Mouse (Mus musculus) ES-E14 (cell line): ENCODE data around the gene Wbp2. TPM values are rescaled to one million over a fixed set of nuclear protein-coding genes. Genes with fewer than 3 reads are reported as not detected.

ENCODE experiments used
- DNase-seq: peaks from one replicate; pipeline ENCODE4 v3.0.0-alpha.2; 2013; ENCODE audit warnings: low read depth, low spot score
- H3K27ac ChIP-seq: 2 replicates; pipeline ENCODE4 v1.5.1; 2012; ENCODE audit warnings: low read depth, mild to moderate bottlenecking, low read length, moderate library complexity, mixed read lengths; ENCODE audit not compliant: poor library complexity, insufficient read depth, severe bottlenecking
- H3K36me3 ChIP-seq: 2 replicates; pipeline ENCODE4 v1.6.1; 2012; ENCODE audit warnings: mild to moderate bottlenecking, low read length, moderate library complexity, mixed read lengths; ENCODE audit not compliant: control insufficient read depth, poor library complexity, insufficient read depth, severe bottlenecking
- H3K4me1 ChIP-seq, 2 experiments: fragments of 150-350 bp in 1 of 2; sonication (generic) in 1 of 2; 2 replicates each; pipeline ENCODE4 v1.6.1; 2012; ENCODE audit warnings: low read length in 2 of 2, mild to moderate bottlenecking in 1 of 2, mixed read lengths in 1 of 2; ENCODE audit not compliant: control insufficient read depth in 2 of 2, insufficient read depth in 2 of 2, poor library complexity in 1 of 2
- H3K4me3 ChIP-seq, 2 experiments: fragments of 150-350 bp in 1 of 2; sonication (generic) in 1 of 2; 2 replicates each; pipeline ENCODE4 v1.5.1; 2012; ENCODE audit warnings: low read length in 2 of 2, low read depth in 1 of 2, mild to moderate bottlenecking in 1 of 2, mixed read lengths in 1 of 2; ENCODE audit not compliant: insufficient read depth in 1 of 2, poor library complexity in 1 of 2, severe bottlenecking in 1 of 2
- H3K9ac ChIP-seq: 2 replicates; pipeline ENCODE4 v1.6.1; 2012; ENCODE audit warnings: low read depth, mild to moderate bottlenecking, low read length, mixed read lengths; ENCODE audit not compliant: poor library complexity, insufficient read depth, severe bottlenecking
- H3K9me3 ChIP-seq: fragments of 150-350 bp; sonication (generic); 2 replicates; pipeline ENCODE4 v1.6.1; 2012; ENCODE audit warnings: low read depth, mild to moderate bottlenecking, low read length; ENCODE audit not compliant: control insufficient read depth, insufficient read depth
- CHD2 ChIP-seq: IDR thresholded peaks from 2 replicates; pipeline ENCODE4 v1.6.1; 2014; ENCODE audit warnings: mild to moderate bottlenecking, low read depth, low read length, inconsistent platforms
- HCFC1 ChIP-seq: IDR thresholded peaks from 2 replicates; pipeline ENCODE4 v1.6.1; 2012; ENCODE audit warnings: low read length, inconsistent platforms, borderline replicate concordance; ENCODE audit not compliant: insufficient read depth
- MAFK ChIP-seq: IDR thresholded peaks from 2 replicates; pipeline ENCODE4 v1.6.1; 2014; ENCODE audit warnings: mild to moderate bottlenecking, low read depth, low read length, inconsistent platforms; ENCODE audit not compliant: insufficient read depth
- ZC3H11A ChIP-seq: IDR thresholded peaks from 2 replicates; pipeline ENCODE4 v1.6.1; 2012; ENCODE audit warnings: low read depth, mild to moderate bottlenecking, inconsistent platforms, low read length, borderline replicate concordance
- ZNF384 ChIP-seq: IDR thresholded peaks from 2 replicates; pipeline ENCODE4 v1.6.1; 2012; ENCODE audit warnings: low read depth, low read length, inconsistent platforms
- in situ Hi-C, 2 experiments: fragments of 600-800 bp; cut with MboI; formaldehyde crosslinking; loops; one replicate each; pipeline ENCODE4 v1.15.1; 2025; ENCODE audit warnings: low sequenced_read_pairs in 2 of 2, inconsistent platforms in 1 of 2; ENCODE audit not compliant: unreplicated experiment in 2 of 2
- total RNA-seq: library from RNA; depleted of rRNA; stranded (reverse); fragments of 300-350 nt; gene quantifications from 2 replicates; pipeline ENCODE4 v1.2.3, GENCODE M21; 2012

Gene Wbp2
- total RNA-seq, 1 experiment, result 20.1 TPM

DNA sequence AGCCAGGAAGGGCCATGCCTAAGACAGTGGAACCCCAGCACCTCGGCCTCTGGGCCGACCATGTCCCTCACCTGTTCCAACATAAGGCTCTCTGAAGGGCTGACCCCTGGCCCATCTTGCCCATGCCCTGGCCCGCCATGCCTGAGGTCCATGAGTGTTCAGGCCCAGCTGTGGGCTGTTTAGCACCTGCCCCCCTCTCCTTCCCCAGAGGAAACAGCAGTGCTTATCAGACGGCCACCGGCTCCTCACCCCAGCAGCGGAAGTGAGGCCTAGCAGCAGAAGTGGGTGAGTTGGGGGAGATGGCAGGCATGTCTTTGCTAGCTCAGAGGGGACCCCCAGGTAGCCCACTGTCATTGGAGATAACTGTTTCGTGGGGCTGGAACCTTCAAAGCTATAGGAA lies 10.0 kb downstream of the Wbp2 start:
- TF ChIP-seq ZNF384 (no peak), CHD2 (no peak), ZC3H11A (no peak), HCFC1 (no peak), MAFK (no peak)

DNA sequence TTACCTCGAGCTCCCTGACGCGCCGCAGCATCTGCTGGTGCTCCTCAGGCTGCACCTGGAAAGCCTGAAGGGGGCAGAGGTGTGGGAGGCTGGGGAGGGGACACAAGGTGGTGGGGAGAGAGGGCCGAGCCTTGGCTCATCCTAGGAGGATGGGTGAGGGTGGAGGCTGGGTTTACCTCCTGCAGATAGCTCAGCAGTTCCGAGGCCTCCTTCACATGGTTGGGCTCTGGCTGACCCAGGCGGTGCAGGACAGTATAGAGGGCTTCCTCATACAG lies 10.6 kb downstream of the Wbp2 start:
- in situ Hi-C loops, result no loop called here
- Histone ChIP-seq H3K9ac (no peak overlapping the region), H3K9me3 (no peaks in the 10 kb centered on the region), H3K36me3 (peaks cover 17% of the 10 kb centered on the region; the same call in 1 of the 2 replicates), H3K4me1 (peaks cover 6 to 32% of the 10 kb centered on the region in 2 experiments), H3K27ac (no peak overlapping the region), H3K4me3 (no peak overlapping the region)
- no peak for TF ChIP-seq ZNF384
- no peak for TF ChIP-seq ZC3H11A
- TF ChIP-seq MAFK, result no peak
- no peak for TF ChIP-seq HCFC1
- TF ChIP-seq CHD2, result no peak
- no peak for DNase-seq

More for the DNA sequence above, 10.0 kb downstream of the Wbp2 start:
- H3K36me3 ChIP-seq, result peaks cover 21% of the 10 kb centered on the region
- H3K9ac ChIP-seq, result no peak overlapping the region
- peaks cover 6 to 33% of the 10 kb centered on the region in 2 experiments for H3K4me1 ChIP-seq
- DNase-seq, result no peak
- no peak overlapping the region for H3K27ac ChIP-seq
- in situ Hi-C loops, result no loop called here
- peak overlapping the region in 1 of 2 experiments; percentile 75; a peak in 1 of 4 replicates for H3K4me3 ChIP-seq
- H3K9me3 ChIP-seq, result no peaks in the 10 kb centered on the region

DNA sequence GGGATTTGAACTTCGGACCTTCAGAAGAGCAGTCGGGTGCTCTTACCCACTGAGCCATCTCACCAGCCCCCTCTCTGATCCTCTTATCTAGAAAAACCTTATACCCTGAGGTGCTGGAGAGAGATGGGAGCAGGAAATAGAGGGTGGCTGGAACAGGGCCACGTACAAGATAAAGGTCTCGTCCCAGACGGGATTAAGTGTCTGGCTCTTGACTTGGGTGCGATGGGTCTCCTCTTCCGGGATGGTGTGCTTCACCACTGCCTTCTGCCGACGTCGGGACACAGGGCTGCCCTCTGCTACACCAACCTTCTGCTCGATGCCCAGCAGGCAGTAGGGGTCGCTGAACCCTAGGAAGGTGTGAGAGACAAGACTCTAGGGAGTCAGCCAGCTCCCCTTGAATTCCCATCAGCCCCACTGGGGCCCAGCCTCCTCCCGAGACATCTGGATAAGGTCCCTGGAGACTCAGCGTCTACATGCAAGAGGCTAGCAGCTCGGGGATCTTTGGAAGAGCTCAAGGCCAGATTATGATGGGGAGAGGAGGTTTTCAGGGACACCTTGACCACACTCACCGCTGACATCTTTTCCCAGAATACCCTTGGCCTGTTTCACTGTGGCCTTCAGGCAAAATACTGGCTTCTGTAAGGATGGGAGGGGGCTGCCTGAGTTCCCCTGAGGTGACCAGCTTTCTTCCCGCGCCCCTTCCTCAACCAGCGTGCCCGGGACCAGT lies 11.1 kb downstream of the Wbp2 start:
- no peak overlapping the region for H3K27ac ChIP-seq

DNA sequence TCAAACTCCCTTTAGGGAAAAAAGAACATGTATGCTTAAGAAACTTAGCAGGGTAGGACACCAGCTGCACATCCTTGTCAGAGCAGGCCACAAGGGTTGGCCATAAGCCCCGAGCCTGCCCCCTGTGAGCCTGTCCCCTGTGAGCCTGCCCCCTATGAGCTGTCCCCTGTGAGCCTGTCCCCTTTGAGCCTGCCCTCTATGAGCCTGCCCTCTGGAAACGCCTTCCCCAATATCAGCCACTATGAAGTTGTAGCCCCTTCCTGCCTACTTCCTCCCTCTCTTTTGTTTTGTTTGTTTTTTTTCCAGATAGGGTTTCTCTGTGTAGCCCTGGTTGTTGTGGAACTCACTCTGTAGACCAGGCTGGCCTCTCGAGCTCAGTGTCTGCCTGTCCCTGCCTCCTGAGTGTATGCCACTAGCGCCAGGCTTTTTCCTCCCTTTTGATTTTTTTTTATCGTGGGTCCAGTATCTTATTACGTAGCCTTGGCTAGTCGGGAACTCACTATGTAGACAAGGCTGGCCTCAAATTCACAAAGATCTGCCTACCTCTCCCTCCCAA lies 12.3 kb downstream of the Wbp2 start:
- Histone ChIP-seq H3K9ac (no peak overlapping the region), H3K36me3 (peaks cover 4% of the 10 kb centered on the region; the same call in 1 of the 2 replicates), H3K9me3 (no peaks in the 10 kb centered on the region), H3K4me3 (no peak overlapping the region), H3K4me1 (peaks cover 6 to 22% of the 10 kb centered on the region in 2 experiments), H3K27ac (no peak overlapping the region)
- TF ChIP-seq MAFK (no peak), ZNF384 (no peak), ZC3H11A (no peak), CHD2 (no peak), HCFC1 (no peak)
- DNase-seq, result no peak
- in situ Hi-C loops, result no loop called here

More for the DNA sequence above, 11.1 kb downstream of the Wbp2 start:
- in situ Hi-C loops, result no loop called here
- Histone ChIP-seq H3K36me3 (peaks cover 13% of the 10 kb centered on the region; the same call in 1 of the 2 replicates), H3K4me3 (no peak overlapping the region), H3K9me3 (no peaks in the 10 kb centered on the region), H3K9ac (no peak overlapping the region), H3K4me1 (peaks cover 6 to 27% of the 10 kb centered on the region in 2 experiments)
- DNase-seq, result no peak
- TF ChIP-seq ZC3H11A, result no peak
- no peak for TF ChIP-seq MAFK
- no peak for TF ChIP-seq HCFC1
- TF ChIP-seq ZNF384, result no peak
- TF ChIP-seq CHD2, result no peak
